Mouse (Mus musculus) gastrocnemius, postnatal 14 days (tissue): ENCODE measurements at regions not wholly inside any gene's neighbourhood (a gene's known extent, or its start where the extent isn't known, plus 50 kb on each side); places are given as distances from the start of the nearest gene placed in this dataset.
"Not testable (repeated sequence)": the region's sequence is repeated elsewhere in the genome, so short reads cannot be mapped to it uniquely, and the experiment has no call there.

Experiments used
- DNase-seq: peaks from one replicate; pipeline ENCODE4 v3.0.0; 2021; ENCODE audit warnings: mixed read lengths
- intact Hi-C: fragments of 180-260 bp; cut with DNase I; formaldehyde crosslinking; loops from one replicate; pipeline ENCODE4 v1.15.1; 2025; ENCODE audit warnings: low total_unique reads

- DNase-seq, result no peak
- intact Hi-C loops, result no loop called here
Observed at GRCm38 (mm10) chr10:15321480-15321879, 603.5 kb upstream of the Gje1 start.

- DNase-seq, result no peak
- intact Hi-C loops, result no loop called here
Observed at GRCm38 (mm10) chr10:15317017-15317607, 599.1 kb upstream of the Gje1 start.

GRCm38 (mm10) chr10:15310650-15311049, 592.6 kb upstream of the Gje1 start:
- DNase-seq, result no peak
- intact Hi-C loops, result no loop called here

GRCm38 (mm10) chr10:15305811-15306473, 587.9 kb upstream of the Gje1 start:
- no peak for DNase-seq
- intact Hi-C loops, result no loop called here

DNA sequence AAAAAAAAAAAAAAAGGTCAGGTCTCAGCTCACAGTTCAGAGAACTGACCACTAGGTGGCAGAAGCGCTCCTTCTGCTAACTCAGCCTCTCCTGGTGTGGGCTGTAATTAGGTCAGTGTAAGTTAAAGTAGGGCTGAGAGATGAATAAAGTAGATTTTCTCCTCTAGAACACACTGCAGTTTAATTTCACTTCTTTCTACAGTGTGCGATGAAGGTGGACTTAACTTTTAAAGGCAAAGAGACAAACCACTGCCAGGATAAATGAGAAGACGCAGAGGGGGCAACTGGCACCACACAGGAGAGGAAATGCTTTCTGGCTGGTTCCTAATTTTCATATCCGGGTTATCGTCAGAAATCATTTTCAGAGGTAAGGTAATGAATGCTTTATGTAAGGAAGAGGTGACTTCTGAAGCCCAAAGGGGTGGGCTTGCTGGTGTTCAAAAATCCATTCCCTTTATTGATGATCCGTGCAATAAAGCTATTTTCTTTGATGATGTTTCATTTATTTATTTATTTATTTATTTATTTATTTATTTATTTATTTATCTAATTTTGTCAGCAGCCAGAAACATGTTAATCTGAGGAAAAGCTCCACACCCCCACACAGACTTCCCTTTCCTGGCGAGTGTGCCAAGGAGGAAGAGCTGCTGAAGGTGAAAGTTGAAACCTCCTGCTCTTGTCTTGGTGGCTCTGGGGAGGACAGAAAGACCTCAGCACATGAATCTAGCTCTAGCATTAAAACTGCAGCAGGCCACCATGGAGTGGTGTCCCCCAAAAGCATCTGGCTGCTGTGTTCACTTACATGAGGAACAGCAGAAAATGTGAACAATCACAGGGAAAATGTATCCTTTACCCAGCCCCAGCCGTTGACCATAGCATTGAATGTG, 582.4 kb upstream of the Gje1 start:
- intact Hi-C loops, result no loop called here
- DNase-seq, result peak; percentile 74

- intact Hi-C loops, result no loop called here
Observed at GRCm38 (mm10) chr10:15299331-15300198, 581.6 kb upstream of the Gje1 start.

GRCm38 (mm10) chr10:15297257-15297656, 579.2 kb upstream of the Gje1 start:
- DNase-seq, result no peak
- intact Hi-C loops, result no loop called here

More at GRCm38 (mm10) chr10:15299331-15300198, 581.6 kb upstream of the Gje1 start:
- no peak for DNase-seq

DNA sequence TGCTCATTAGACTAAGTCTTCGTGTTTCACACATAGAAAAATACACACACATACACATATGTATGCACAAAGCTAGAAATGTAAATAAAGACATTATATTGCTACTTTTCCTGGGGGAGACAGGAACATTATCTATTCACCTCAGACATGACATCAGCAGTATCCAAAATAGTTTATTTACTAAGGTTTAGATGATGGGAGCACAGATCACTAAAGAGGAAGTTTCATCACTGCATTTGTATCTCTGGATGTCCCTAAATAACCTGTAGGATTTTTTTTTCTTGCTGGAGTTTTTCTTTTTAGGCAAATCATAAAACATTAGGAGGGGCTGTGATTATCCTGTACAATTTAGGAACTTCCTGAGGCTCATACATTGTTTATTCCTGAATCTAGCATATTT, 576.1 kb upstream of the Gje1 start:
- no peak for DNase-seq
- intact Hi-C loops, result no loop called here

- DNase-seq, intact Hi-C loops: not testable (repeated sequence)
Observed at GRCm38 (mm10) chr10:15263337-15263736, 545.3 kb upstream of the Gje1 start.

GRCm38 (mm10) chr10:15262282-15262681, 544.3 kb upstream of the Gje1 start:
- DNase-seq, intact Hi-C loops: not testable (repeated sequence)

DNA sequence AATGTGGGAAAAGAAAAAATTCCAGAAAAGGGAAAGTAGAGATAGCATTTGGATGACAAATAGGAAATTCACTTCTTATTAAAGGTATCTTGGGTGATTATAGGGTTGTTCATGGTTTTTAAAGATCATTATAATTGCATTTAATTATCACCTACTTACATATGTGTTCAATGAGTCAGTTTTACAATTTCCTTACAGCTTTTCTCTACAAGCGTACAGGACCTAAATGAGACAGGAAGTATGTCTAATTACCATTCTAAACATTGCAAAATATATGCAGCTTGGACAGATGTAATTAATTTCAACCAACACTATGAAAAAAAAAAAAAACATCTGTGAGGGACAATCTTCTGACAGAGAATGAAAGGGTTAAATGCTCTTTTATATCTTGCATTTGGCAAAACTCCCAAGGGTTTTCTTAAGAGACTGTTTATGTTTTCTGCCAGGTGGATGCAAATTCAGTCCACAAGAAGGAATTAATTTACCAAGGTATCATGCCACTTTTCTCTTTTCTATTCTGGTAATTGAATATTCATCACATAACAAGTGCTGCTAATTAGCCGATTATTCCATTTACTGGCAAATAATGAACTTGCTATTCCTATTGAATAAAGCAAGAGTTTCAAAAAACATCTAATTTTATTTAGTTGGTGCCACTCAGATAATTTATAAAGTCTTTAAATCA, 531.5 kb upstream of the Gje1 start:
- intact Hi-C loops, result no loop called here
- DNase-seq, result no peak

DNA sequence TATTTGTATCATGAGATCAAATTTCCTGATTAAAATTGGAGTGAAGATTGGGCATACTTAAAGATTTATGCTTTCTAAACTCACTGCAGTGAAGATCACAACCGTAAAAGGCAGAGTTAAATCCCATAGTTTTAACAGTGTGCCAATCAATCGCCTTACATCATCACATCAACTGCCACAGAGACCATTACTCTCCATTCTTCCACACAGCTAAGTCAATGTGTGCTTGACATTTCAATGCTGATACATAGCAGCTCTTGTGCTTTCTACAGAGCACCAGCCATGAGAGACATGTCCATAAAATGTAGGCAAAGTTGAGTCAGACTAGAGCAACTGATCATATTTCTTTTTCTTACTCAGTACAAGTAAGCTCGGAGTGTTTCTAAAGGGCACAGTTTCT, 530.9 kb upstream of the Gje1 start:
- intact Hi-C loops, result no loop called here
- no peak for DNase-seq

DNA sequence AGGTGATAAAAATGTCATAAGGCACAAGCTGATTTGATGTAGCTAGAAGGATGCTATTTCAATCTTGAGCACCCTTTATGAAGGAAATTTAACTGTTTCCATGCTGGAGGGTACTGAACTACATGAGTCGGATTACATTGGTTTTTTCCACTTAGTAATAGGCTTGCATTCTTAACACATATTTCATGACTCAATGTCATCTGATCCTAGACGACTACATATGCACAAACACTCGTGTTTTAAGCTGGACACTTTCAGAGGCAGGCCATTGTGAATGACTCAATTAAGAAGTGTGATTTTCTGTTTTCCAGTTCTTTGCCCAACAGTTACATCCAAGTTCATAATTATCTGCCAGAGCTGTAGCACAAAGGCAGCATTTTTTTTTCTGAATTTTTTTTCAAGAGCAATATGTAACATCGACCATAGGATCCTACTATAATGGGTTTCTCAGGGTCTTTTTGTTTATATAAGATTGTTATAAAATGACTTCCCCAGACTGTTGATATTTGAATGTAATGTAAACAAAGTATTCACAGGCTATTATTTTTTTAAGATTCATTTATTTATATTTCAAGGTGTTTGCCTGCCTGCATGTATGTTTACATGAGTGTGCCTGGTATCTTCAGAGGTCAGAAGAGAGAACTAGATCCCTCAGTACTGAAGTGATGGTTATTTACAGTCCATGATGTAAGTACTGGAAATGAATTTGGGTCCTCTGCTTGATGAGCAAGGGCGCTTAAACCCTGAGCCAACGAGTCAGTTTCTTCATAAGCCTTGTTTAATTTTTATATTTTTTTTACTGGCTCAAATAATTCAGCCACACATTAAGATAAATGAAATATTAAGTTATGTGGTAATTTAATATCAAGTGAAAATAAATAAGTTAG, 526.6 kb upstream of the Gje1 start:
- DNase-seq, result no peak
- intact Hi-C loops, result no loop called here

- no peak for DNase-seq
- intact Hi-C loops, result no loop called here
Observed at GRCm38 (mm10) chr10:15243460-15243859, 525.4 kb upstream of the Gje1 start.

GRCm38 (mm10) chr10:15218883-15219282, 500.9 kb upstream of the Gje1 start:
- DNase-seq, result no peak
- intact Hi-C loops, result no loop called here

GRCm38 (mm10) chr10:15179585-15179984, 461.6 kb upstream of the Gje1 start:
- no peak for DNase-seq
- intact Hi-C loops, result no loop called here

DNA sequence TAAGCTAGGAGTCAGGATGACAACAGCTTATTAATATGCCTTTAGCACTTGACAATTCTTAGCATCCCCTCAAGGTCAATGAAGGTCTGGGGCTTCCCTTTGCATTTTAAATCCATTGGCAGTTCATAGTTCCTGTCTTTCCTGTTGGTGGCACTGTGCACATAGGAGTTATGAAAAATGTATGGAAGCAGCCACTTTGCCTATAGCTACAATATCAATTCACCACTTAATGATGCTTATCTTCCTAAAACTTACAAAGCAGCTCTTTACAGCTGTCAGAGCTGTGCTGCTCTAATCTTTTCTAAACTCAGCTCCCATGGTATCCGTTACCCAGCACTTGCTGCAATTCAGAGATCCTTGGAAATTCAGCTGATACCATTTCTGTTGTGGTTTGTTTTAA, 456.4 kb upstream of the Gje1 start:
- DNase-seq, result no peak
- intact Hi-C loops, result no loop called here

GRCm38 (mm10) chr10:15172558-15172957, 454.5 kb upstream of the Gje1 start:
- DNase-seq, result no peak
- intact Hi-C loops, result no loop called here
